In genomic region chr9:47367266-47367957, GRCm38 (mm10) we compare ENCODE assay signal across 9 mouse cellular contexts.
A peak's percentile ranks its signal among the peaks of the same experiment; 100 is the strongest.
DNase-seq lines count a peak whose midpoint lies in the region; ATAC-seq and TF ChIP-seq lines count a peak whose summit lies in the region.
"Had no signal": no experiment of that assay in that cellular context is flagged by ENCODE, and none has a peak within 500 bp of the region (broad histone marks: within the 10 kb centered on the region; RNA-seq: fewer than 3 reads in every experiment).

No protein-coding gene starts in this region.

- ATAC-seq in forebrain, embryonic 13.5 days: peak; percentile 84
- ATAC-seq in limb, embryonic 12.5 days (ENCODE audit: insufficient number of reproducible peaks, insufficient read depth, low FRiP score, low TSS enrichment, low read depth): 0 out of 2 replicates have a peak, but pooled peaks have one; percentile 8

- no peaks in the 10 kb centered on the region for H3K36me3 ChIP-seq in liver, adult 2 months (ENCODE audit: control insufficient read depth, insufficient read depth, low read length)
- H3K36me3 ChIP-seq in forebrain, embryonic 13.5 days (ENCODE audit: poor library complexity, severe bottlenecking): no peaks in the 10 kb centered on the region
- no peaks in the 10 kb centered on the region for H3K36me3 ChIP-seq in limb, embryonic 12.5 days
- H3K36me3 ChIP-seq in thymus, adult 2 months (ENCODE audit: control insufficient read depth, insufficient read depth, low read length): no peaks in the 10 kb centered on the region

- H3K4me2 ChIP-seq in forebrain, embryonic 13.5 days: peak overlapping the region; percentile 69
- H3K4me2 ChIP-seq in limb, embryonic 12.5 days: peak overlapping the region; percentile 66

- no peaks in the 10 kb centered on the region for H3K9me3 ChIP-seq in forebrain, embryonic 13.5 days (replicated peaks)
- no peaks in the 10 kb centered on the region for H3K9me3 ChIP-seq in limb, embryonic 12.5 days

- H3K4me3 ChIP-seq in liver, adult 2 months (ENCODE audit: insufficient read depth, low read depth, low read length): no peak overlapping the region
- peak overlapping the region; percentile 31 for H3K4me3 ChIP-seq in forebrain, embryonic 13.5 days
- peak overlapping the region; percentile 35 for H3K4me3 ChIP-seq in limb, embryonic 12.5 days (replicated peaks)
- no peak overlapping the region for H3K4me3 ChIP-seq in thymus, adult 2 months (ENCODE audit: control insufficient read depth, insufficient read depth, low read length)

- no peak overlapping the region for H3K27ac ChIP-seq in liver, adult 2 months (replicated peaks; ENCODE audit: insufficient read depth, low read depth, low read length)
- peak overlapping the region; percentile 82 for H3K27ac ChIP-seq in forebrain, embryonic 13.5 days
- H3K27ac ChIP-seq in limb, embryonic 12.5 days: no peak overlapping the region
- no peak overlapping the region for H3K27ac ChIP-seq in thymus, adult 2 months (ENCODE audit: control insufficient read depth, insufficient read depth, low read length)

- H3K9ac ChIP-seq in liver, adult 2 months (ENCODE audit: low read depth, low read length): no peak overlapping the region
- no peak overlapping the region for H3K9ac ChIP-seq in forebrain, embryonic 13.5 days
- H3K9ac ChIP-seq in limb, embryonic 12.5 days (replicated peaks): no peak overlapping the region

- peak; percentile 82 for DNase-seq in liver, adult 2 months (ENCODE audit: extremely low read depth, low read depth, low spot score)
- DNase-seq in liver: no peak
- peak; percentile 79 for DNase-seq in retina, postnatal 1 day
- no peak for DNase-seq in right cerebral cortex, postnatal 36 days (ENCODE audit: low spot score in 2 of 2)
- DNase-seq in yolk sac, embryonic 10.5 days (ENCODE audit: low spot score): no peak
- no peak for DNase-seq in thymus, adult 2 months
- DNase-seq: adrenal gland, adult 8-10 months had no signal

- H3K27me3 ChIP-seq in liver, adult 2 months (ENCODE audit: control insufficient read depth, insufficient read depth, low read length): no peaks in the 10 kb centered on the region
- H3K27me3 ChIP-seq in forebrain, embryonic 13.5 days: peaks cover 22% of the 10 kb centered on the region
- peaks cover 38% of the 10 kb centered on the region for H3K27me3 ChIP-seq in limb, embryonic 12.5 days
- H3K27me3 ChIP-seq in thymus, adult 2 months (ENCODE audit: control insufficient read depth, insufficient read depth, low read length): no peaks in the 10 kb centered on the region

- TF ChIP-seq CTCF in liver, adult 2 months (IDR thresholded peaks at IDR 0.05; ENCODE audit: low read depth, low read length): no peak; the same call in 1 of the 2 replicates
- TF ChIP-seq CTCF in thymus, adult 2 months (IDR thresholded peaks at IDR 0.05; ENCODE audit: borderline replicate concordance, control insufficient read depth, extremely low read depth, insufficient read depth, low read length, poor library complexity): no peak

- 39% methylated on average over 17 of the region's 17 CpGs for WGBS in liver, adult 2 months
- 3% methylated on average over 17 of the region's 17 CpGs for WGBS in forebrain, embryonic 13.5 days
- 8% methylated on average over 17 of the region's 17 CpGs for WGBS in limb, embryonic 12.5 days
- WGBS in thymus, adult 2 months: 38% methylated on average over 17 of the region's 17 CpGs

- H3K4me1 ChIP-seq in liver, adult 2 months (ENCODE audit: control insufficient read depth, insufficient read depth, low read length): peaks cover 5% of the 10 kb centered on the region
- H3K4me1 ChIP-seq in forebrain, embryonic 13.5 days: peaks cover 37% of the 10 kb centered on the region
- peaks cover 38% of the 10 kb centered on the region for H3K4me1 ChIP-seq in limb, embryonic 12.5 days (replicated peaks)
- no peaks in the 10 kb centered on the region for H3K4me1 ChIP-seq in thymus, adult 2 months (replicated peaks; ENCODE audit: control insufficient read depth, insufficient read depth, low read length)

- TF ChIP-seq POLR2A in liver, adult 2 months (IDR thresholded peaks at IDR 0.05; ENCODE audit: extremely low read depth, insufficient read depth, low read length): no peak
- TF ChIP-seq POLR2A in thymus, adult 2 months (IDR thresholded peaks at IDR 0.05; ENCODE audit: control insufficient read depth, extremely low read depth, insufficient read depth, low read length, poor library complexity): no peak

- no peaks in the 10 kb centered on the region for H3K79me2 ChIP-seq in liver, adult 2 months (ENCODE audit: control insufficient read depth, insufficient read depth, low read length)

Comparison
In these comparisons a context has a peak if more than half of its experiments do, and no peak if none do; other contexts are left out.
1. DNase-seq: peak in liver, adult 2 months (single experiment) and retina, postnatal 1 day (single experiment); none in liver (single experiment), right cerebral cortex, postnatal 36 days (0 of 2), yolk sac, embryonic 10.5 days (single experiment) and thymus, adult 2 months (single experiment).
2. H3K4me3 ChIP-seq: peak in forebrain, embryonic 13.5 days (single experiment) and limb, embryonic 12.5 days (single experiment); none in liver, adult 2 months (single experiment) and thymus, adult 2 months (single experiment).